Mouse (Mus musculus) stomach, postnatal 0 days (tissue): ENCODE data around the gene Iqce. TPM values are rescaled to one million over a fixed set of nuclear protein-coding genes. Genes with fewer than 3 reads are reported as not detected.

ENCODE experiments used
- ATAC-seq: fragments of 200-750 bp; cut with Nextera tagmentation; 2 replicates; pipeline ENCODE4 v1.8.0; 2017; ENCODE audit not compliant: low FRiP score, low TSS enrichment
- DNase-seq: peaks from one replicate; pipeline ENCODE4 v3.0.0-alpha.2; 2016; ENCODE audit warnings: low spot score
- H3K27ac ChIP-seq: fragments of 300-500 bp; sonication (generic); replicated peaks from 2 replicates; pipeline ENCODE4 v1.5.1; 2014; ENCODE audit warnings: mild to moderate bottlenecking, control low read depth
- H3K27me3 ChIP-seq: fragments of 300-500 bp; sonication (generic); 2 replicates; pipeline ENCODE4 v1.6.1; 2014; ENCODE audit warnings: low read length; ENCODE audit not compliant: control insufficient read depth, insufficient read depth
- H3K36me3 ChIP-seq: fragments of 300-500 bp; sonication (generic); 2 replicates; pipeline ENCODE4 v1.6.1; 2014; ENCODE audit warnings: low read length, mixed read lengths; ENCODE audit not compliant: control insufficient read depth, insufficient read depth
- H3K4me1 ChIP-seq: fragments of 300-500 bp; sonication (generic); replicated peaks from 2 replicates; pipeline ENCODE4 v1.6.1; 2014; ENCODE audit warnings: antibody characterized with exemption; ENCODE audit not compliant: control insufficient read depth, insufficient read depth
- H3K4me2 ChIP-seq: fragments of 300-500 bp; sonication (generic); replicated peaks from 2 replicates; pipeline ENCODE4 v1.6.1; 2014; ENCODE audit warnings: low read depth, mild to moderate bottlenecking, control low read depth, moderate library complexity
- H3K4me3 ChIP-seq: fragments of 300-500 bp; sonication (generic); 2 replicates; pipeline ENCODE4 v1.5.1; 2014; ENCODE audit warnings: low read depth, low read length, control low read depth
- H3K9ac ChIP-seq: fragments of 300-500 bp; sonication (generic); 2 replicates; pipeline ENCODE4 v1.6.1; 2014; ENCODE audit warnings: mild to moderate bottlenecking, low read length, control low read depth, mixed read lengths
- H3K9me3 ChIP-seq: fragments of 300-500 bp; sonication (generic); 2 replicates; pipeline ENCODE4 v1.6.1; 2016; ENCODE audit warnings: low read length; ENCODE audit not compliant: control insufficient read depth
- CTCF ChIP-seq: IDR thresholded peaks from 2 replicates; pipeline ENCODE4 v1.5.1; 2016; ENCODE audit warnings: antibody characterized with exemption, low read depth, mild to moderate bottlenecking, moderate library complexity
- EP300 ChIP-seq: optimal IDR thresholded peaks from 2 replicates; pipeline ENCODE3; 2016; ENCODE audit warnings: antibody characterized with exemption
- WGBS: fragments of 180-500 bp; shearing (Covaris S2); extraction: QIAGEN DNeasy Blood & Tissue Kit; methylation state at CpG from one replicate; pipeline ENCODE4 v1.1.7; 2014; 5-methylcytosine and 5-hydroxymethylcytosine counted together
- polyA plus RNA-seq: library from polyadenylated mRNA; unstranded; fragments of >200 nt; fragmentation: Nextera tagmentation; extraction: Ambion mirVana; gene quantifications from 2 replicates; pipeline ENCODE4 v1.2.1, GENCODE M21; 2015

Iqce gene
- polyA plus RNA-seq, 1 experiment from 2014 or later, result 6.0 TPM

DNA sequence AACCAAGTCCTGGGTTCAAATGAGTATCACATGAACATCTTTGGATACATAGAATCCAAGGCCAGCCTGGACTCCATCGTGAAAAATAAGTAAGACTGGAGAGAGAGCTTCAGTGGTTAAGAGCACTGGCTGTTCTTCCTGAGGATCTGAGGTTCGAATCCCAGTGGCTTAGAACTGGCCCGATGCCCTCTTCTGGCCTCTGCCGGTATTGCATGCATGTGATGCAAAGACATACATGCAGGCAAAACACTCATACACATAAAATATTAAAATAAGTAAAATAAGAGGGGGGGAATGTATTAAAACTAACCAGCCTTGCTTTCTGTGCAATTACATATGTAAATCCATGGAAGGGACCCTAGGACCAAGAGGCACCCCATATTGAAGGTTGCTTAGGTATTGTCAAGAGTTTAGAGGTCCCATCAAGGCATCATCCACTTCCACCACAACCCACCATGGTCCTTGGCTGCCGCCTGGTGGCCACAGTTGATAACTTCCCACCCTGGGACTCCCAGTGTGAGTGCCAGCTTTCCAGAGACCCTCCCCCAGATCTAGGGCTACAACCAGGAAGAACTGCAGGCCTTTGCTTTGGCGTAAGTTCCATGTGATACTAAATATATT, 82.9 kb downstream of the Iqce start:
- H3K27me3 ChIP-seq, result no peaks in the 10 kb centered on the region
- H3K4me1 ChIP-seq, result no peaks in the 10 kb centered on the region
- no peak; the same call in 1 of the 2 replicates for ATAC-seq
- H3K9me3 ChIP-seq, result no peaks in the 10 kb centered on the region
- peaks cover 15% of the 10 kb centered on the region for H3K36me3 ChIP-seq
- WGBS, result 16% methylated on average over 6 of the region's 6 CpGs
- H3K27ac ChIP-seq, result no peak overlapping the region
- H3K4me3 ChIP-seq, result no peak overlapping the region
- peak; percentile 79 for DNase-seq
- TF ChIP-seq EP300 (no peak), CTCF (peak; percentile 85)
- H3K4me2 ChIP-seq, result no peak overlapping the region
- H3K9ac ChIP-seq, result no peak overlapping the region

- Histone ChIP-seq H3K9ac (no peak overlapping the region), H3K4me2 (no peak overlapping the region), H3K4me3 (no peak overlapping the region), H3K4me1 (no peaks in the 10 kb centered on the region), H3K27me3 (no peaks in the 10 kb centered on the region), H3K27ac (no peak overlapping the region), H3K9me3 (no peaks in the 10 kb centered on the region), H3K36me3 (peaks cover 9% of the 10 kb centered on the region)
- no peak for ATAC-seq
- DNase-seq, result no peak
- TF ChIP-seq EP300 (no peak), CTCF (no peak)
- WGBS, result 62% methylated on average over 5 of the region's 5 CpGs
These were observed 84.5 kb downstream of the Iqce start for GRCm38 (mm10) chr5:140617714-140618113.

DNA sequence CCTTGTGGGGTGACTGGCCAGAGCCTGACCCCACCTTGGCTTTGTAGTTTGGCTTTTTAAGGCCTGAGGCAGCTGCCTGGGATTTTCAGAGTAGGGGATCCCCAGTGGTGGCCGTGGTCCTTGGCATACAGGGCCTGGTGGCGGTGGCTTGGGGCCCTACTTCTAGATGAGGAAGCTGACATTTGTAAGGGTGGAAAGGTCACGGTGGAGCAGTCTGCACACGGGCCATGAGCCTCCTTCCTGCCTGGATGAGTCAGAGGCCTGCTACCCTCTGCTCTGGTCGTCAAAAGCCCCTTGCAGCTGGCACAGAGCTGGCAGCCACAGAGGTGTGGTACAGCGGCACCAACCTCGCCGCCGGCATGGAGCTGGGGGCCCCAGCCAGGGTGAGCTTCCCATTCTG, 85.5 kb downstream of the Iqce start:
- peak; percentile 31 for ATAC-seq
- H3K4me1 ChIP-seq, result peaks cover 2% of the 10 kb centered on the region; the same call in 1 of the 2 replicates
- 0 out of 2 replicates have a peak, but pooled peaks cover 3% of the 10 kb centered on the region for H3K36me3 ChIP-seq
- no peak overlapping the region for H3K4me2 ChIP-seq
- H3K9ac ChIP-seq, result no peak overlapping the region
- H3K27ac ChIP-seq, result peak overlapping the region; percentile 45; the same call in 1 of the 2 replicates
- WGBS, result 53% methylated on average over 9 of the region's 9 CpGs
- no peak for TF ChIP-seq EP300
- no peak for TF ChIP-seq CTCF
- no peaks in the 10 kb centered on the region for H3K27me3 ChIP-seq
- H3K4me3 ChIP-seq, result no peak overlapping the region
- DNase-seq, result peak; percentile 45
- H3K9me3 ChIP-seq, result no peaks in the 10 kb centered on the region

DNA sequence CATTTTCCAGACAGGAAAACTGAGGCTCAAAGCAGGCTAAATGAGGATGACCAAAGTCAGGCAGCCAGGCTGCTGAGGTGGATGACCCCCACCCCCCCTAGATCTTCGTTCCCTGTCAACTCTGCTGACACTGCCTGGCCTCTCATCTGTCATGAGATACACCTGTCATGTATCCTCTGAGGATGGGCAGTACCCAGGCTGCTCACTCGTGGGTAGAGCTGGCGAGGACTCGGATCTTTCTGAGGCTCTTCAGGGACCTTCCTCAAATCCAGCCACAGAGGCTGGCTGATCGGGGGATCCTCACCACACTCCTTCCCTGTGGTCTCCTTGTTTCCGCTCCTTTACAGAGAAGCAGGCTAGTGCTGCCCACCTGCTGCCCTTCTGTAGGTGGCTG, 86.1 kb downstream of the Iqce start:
- no peak for ATAC-seq
- 77% methylated on average over 6 of the region's 6 CpGs for WGBS
- DNase-seq, result no peak
- Histone ChIP-seq H3K9me3 (no peaks in the 10 kb centered on the region), H3K27ac (no peak overlapping the region), H3K4me2 (no peak overlapping the region), H3K27me3 (no peaks in the 10 kb centered on the region), H3K36me3 (0 out of 2 replicates have a peak, but pooled peaks cover 3% of the 10 kb centered on the region), H3K4me3 (no peak overlapping the region), H3K4me1 (peaks cover 7% of the 10 kb centered on the region; the same call in 1 of the 2 replicates), H3K9ac (no peak overlapping the region)
- TF ChIP-seq CTCF (no peak), EP300 (no peak)

DNA sequence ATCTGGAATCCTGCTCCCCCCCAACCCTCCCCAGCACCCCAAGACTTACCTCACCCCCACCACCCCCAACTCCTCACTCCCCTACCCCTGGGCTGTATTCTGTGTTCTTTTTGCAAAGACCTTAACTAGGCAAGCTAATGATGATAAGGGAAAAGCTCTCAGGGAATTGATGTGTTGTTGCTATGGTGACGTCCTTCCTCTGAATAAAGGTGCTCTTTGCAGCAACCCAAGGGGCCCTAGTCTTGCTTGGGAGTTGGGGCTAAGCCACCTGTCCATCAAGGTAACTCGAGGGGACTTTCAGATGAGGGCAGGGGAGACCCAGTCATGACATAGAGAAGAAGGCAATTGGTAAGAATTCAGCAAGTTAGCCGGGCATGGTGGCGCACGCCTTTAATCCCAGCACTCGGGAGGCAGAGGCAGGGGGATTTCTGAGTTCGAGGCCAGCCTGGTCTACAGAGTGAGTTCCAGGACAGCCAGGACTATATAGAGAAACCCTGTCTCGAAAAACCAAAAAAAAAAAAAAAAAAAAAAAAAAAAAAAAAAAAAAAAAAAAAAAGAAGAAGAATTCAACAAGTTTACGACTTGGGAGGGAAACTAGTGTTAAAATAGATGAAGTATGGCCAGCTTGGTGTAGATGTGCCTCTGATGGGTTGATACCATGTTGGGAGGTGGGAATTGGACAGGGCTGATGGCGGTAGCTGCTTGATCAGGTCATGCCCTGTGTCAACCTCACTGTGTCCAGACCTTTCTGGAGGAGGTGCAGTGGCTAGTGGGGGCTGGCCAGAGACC, 86.7 kb downstream of the Iqce start:
- H3K36me3 ChIP-seq, result 0 out of 2 replicates have a peak, but pooled peaks cover 3% of the 10 kb centered on the region
- no peak overlapping the region for H3K27ac ChIP-seq
- ATAC-seq (no peak), DNase-seq (no peak)
- H3K9me3 ChIP-seq, result no peaks in the 10 kb centered on the region
- TF ChIP-seq CTCF (no peak), EP300 (no peak)
- 72% methylated on average over 10 of the region's 10 CpGs for WGBS
- peaks cover 11% of the 10 kb centered on the region; the same call in 1 of the 2 replicates for H3K4me1 ChIP-seq
- H3K9ac ChIP-seq, result no peak overlapping the region
- no peak overlapping the region for H3K4me2 ChIP-seq
- H3K27me3 ChIP-seq, result no peaks in the 10 kb centered on the region
- no peak overlapping the region for H3K4me3 ChIP-seq

DNA sequence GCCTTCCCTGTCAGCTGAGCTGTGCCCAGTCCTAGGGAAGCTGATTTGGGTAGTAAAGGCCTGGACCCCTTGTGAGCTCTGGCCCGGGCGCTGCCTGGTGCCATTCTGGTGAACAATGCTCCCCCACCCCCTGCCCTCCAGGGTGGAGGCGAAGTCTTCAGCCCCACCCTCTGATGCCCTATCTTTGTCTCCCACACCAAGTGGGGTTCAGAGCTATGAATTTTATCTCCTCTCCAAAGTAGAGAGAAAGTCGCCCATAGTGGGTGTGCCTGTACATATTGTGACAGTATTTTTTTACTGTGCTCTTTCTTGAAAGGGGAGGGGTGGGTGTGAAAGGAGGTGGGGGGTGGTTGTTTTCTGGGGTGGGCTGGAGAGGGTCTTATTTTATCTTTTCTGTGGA, 87.3 kb downstream of the Iqce start:
- no peaks in the 10 kb centered on the region for H3K27me3 ChIP-seq
- 75% methylated on average over 4 of the region's 4 CpGs for WGBS
- no peak overlapping the region for H3K27ac ChIP-seq
- ATAC-seq, result no peak
- no peak overlapping the region for H3K9ac ChIP-seq
- no peak overlapping the region for H3K4me2 ChIP-seq
- H3K36me3 ChIP-seq, result 0 out of 2 replicates have a peak, but pooled peaks cover 3% of the 10 kb centered on the region
- TF ChIP-seq CTCF (no peak), EP300 (no peak)
- peaks cover 11% of the 10 kb centered on the region; the same call in 1 of the 2 replicates for H3K4me1 ChIP-seq
- no peak for DNase-seq
- no peaks in the 10 kb centered on the region for H3K9me3 ChIP-seq
- H3K4me3 ChIP-seq, result no peak overlapping the region
